Mouse (Mus musculus) embryonic facial prominence, embryonic 12.5 days (tissue): ENCODE measurements around the gene Haus3. TPM values are rescaled to one million over a fixed set of nuclear protein-coding genes. Genes with fewer than 3 reads are reported as not detected.

Experiments
- ATAC-seq: fragments of 200-750 bp; cut with Nextera tagmentation; 2 replicates; pipeline ENCODE4 v1.8.0; 2017; ENCODE audit not compliant: insufficient number of reproducible peaks, insufficient read depth, low FRiP score, low TSS enrichment
- H3K27ac ChIP-seq: fragments of 300-500 bp; sonication (generic); 2 replicates; pipeline ENCODE4 v1.5.1; 2016; ENCODE audit warnings: mild to moderate bottlenecking
- H3K27me3 ChIP-seq: fragments of 300-500 bp; sonication (generic); 2 replicates; pipeline ENCODE4 v1.6.1; 2016; ENCODE audit warnings: mild to moderate bottlenecking, moderate library complexity
- H3K36me3 ChIP-seq: fragments of 300-500 bp; sonication (generic); 2 replicates; pipeline ENCODE4 v1.6.1; 2016; ENCODE audit warnings: mild to moderate bottlenecking
- H3K4me1 ChIP-seq: fragments of 300-500 bp; sonication (generic); 2 replicates; pipeline ENCODE4 v1.6.1; 2016
- H3K4me2 ChIP-seq: fragments of 300-500 bp; sonication (generic); replicated peaks from 2 replicates; pipeline ENCODE4 v1.6.1; 2016; ENCODE audit warnings: mild to moderate bottlenecking, moderate library complexity
- H3K4me3 ChIP-seq: fragments of 300-500 bp; sonication (generic); 2 replicates; pipeline ENCODE4 v1.5.1; 2016; ENCODE audit warnings: mild to moderate bottlenecking
- H3K9ac ChIP-seq: fragments of 300-500 bp; sonication (generic); 2 replicates; pipeline ENCODE4 v1.6.1; 2016; ENCODE audit warnings: mild to moderate bottlenecking, moderate library complexity
- H3K9me3 ChIP-seq: fragments of 300-500 bp; sonication (generic); 2 replicates; pipeline ENCODE4 v1.6.1; 2016; ENCODE audit warnings: mild to moderate bottlenecking, moderate library complexity
- WGBS: fragments of 180-500 bp; shearing (Covaris S2); methylation state at CpG from one replicate; pipeline ENCODE4 v1.1.7; 2016; 5-methylcytosine and 5-hydroxymethylcytosine counted together
- polyA plus RNA-seq: library from polyadenylated mRNA; unstranded; fragments of >200 nt; fragmentation: Nextera tagmentation; extraction: Ambion mirVana; gene quantifications from 2 replicates; pipeline ENCODE4 v1.2.1, GENCODE M21; 2016

Haus3 gene
- polyA plus RNA-seq, 1 experiment from 2014 or later = 45.1 TPM

DNA sequence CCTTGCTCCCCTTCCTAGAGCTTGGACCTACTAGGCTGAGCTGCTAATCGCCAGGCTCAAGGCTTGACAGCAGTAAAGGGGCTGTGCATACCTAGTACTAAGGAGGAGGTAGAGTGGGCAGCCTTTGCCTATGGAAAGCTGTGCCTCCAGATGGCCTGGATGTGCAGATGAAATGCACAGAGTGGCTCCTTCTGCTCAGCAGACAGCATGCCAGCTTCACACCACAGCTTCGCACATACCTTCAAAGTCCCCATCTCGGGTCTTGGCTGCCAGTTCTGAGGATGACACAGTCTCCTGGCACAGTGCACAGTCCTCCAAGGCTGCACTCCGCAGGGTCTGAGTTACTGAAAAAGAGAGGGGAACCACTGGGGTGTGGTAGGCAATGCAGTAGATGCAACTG lies 27.9 kb upstream of the Haus3 start:
- no peak for ATAC-seq
- no peaks in the 10 kb centered on the region for H3K4me1 ChIP-seq

DNA sequence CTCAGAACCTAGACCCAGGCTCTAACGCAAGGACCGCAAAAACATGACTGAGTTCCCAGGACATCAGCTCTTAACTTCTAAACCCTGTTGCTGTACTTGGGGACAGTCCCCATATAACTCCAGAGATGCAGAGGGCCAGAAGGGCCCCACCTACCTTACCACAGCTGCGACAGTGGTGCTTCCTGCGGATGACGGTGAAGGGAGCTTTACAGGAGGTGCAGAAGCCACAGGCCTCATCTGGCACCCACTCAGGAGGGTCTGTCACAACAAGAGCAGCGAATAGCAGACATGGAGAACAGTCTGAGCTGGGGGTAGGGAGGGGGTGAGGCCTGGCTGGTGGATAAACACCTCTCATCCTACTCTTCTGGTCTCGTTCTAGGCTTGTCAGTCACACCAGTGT lies 27.1 kb upstream of the Haus3 start:
- no peak overlapping the region for H3K9ac ChIP-seq
- H3K36me3 ChIP-seq = no peaks in the 10 kb centered on the region
- H3K4me2 ChIP-seq = no peak overlapping the region
- no peaks in the 10 kb centered on the region for H3K9me3 ChIP-seq
- H3K27ac ChIP-seq = no peak overlapping the region
- no peaks in the 10 kb centered on the region for H3K27me3 ChIP-seq
- WGBS = 85% methylated on average over 7 of the region's 7 CpGs
- no peak for ATAC-seq
- H3K4me3 ChIP-seq = no peak overlapping the region
- no peaks in the 10 kb centered on the region for H3K4me1 ChIP-seq

More for the DNA sequence above, 27.9 kb upstream of the Haus3 start:
- Histone ChIP-seq H3K27ac (no peak overlapping the region), H3K27me3 (no peaks in the 10 kb centered on the region), H3K36me3 (no peaks in the 10 kb centered on the region), H3K9me3 (no peaks in the 10 kb centered on the region), H3K4me2 (no peak overlapping the region), H3K9ac (no peak overlapping the region), H3K4me3 (no peak overlapping the region)
- 86% methylated on average over 4 of the region's 4 CpGs for WGBS

DNA sequence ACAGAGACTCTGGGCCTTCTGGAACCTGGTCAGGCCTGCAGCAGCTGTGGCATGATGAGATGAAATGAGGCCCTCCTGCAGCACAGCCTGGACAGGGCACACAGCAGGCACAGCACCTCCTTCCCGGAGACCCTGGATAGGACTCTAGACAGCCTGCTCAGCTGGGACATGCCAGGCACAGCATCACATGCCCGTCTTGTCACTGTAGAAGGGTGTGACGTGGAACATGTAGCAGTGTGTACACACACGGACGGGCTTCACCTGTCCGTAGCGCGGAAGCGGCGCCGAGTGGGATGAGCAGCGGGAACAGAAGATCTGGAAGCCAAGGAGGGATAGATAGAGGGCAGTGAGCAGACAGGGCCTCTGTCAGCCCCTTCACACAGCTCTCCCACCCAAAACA lies 26.5 kb upstream of the Haus3 start:
- 93% methylated on average over 12 of the region's 12 CpGs for WGBS
- no peak overlapping the region for H3K9ac ChIP-seq
- no peak overlapping the region for H3K4me3 ChIP-seq
- no peaks in the 10 kb centered on the region for H3K36me3 ChIP-seq
- no peak for ATAC-seq
- no peaks in the 10 kb centered on the region for H3K4me1 ChIP-seq
- no peak overlapping the region for H3K27ac ChIP-seq
- no peaks in the 10 kb centered on the region for H3K9me3 ChIP-seq
- H3K27me3 ChIP-seq = no peaks in the 10 kb centered on the region
- H3K4me2 ChIP-seq = no peak overlapping the region

DNA sequence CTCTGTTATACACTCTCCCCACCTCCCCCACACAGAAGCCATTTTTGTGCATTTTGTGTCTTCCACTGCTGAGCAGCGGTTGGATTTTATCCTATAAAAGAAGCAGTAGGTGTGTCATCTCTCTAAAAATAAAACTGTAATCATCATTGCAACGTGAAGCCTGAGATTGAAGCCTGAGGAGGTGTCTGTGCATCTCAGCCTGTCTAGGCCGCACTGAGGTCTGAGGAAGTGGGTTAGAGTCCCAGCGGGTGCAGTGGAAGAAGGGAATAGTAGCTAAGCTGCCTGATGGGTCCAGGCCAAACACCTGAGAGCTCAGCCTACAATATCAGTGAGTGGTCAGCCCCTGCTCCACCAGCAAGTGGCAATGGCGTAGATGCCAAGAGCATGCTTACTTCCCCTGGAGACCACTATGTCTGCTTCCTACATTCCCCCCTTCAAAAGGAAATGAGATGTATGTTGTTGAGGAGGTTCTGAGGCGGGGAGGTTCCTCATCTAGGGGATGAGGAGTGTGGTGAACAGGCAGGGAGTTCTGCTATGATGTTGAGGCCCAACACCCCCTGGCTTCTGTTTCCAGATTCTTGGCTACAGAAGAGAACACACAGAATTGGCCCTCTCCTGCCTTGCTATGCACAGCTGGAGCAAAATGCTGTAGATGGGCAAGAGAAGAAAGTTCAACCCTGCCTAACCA lies 25.8 kb upstream of the Haus3 start:
- no peak for ATAC-seq
- H3K9ac ChIP-seq = no peak overlapping the region
- H3K4me2 ChIP-seq = no peak overlapping the region
- no peaks in the 10 kb centered on the region for H3K27me3 ChIP-seq
- no peaks in the 10 kb centered on the region for H3K4me1 ChIP-seq
- no peaks in the 10 kb centered on the region for H3K36me3 ChIP-seq
- no peaks in the 10 kb centered on the region for H3K9me3 ChIP-seq
- H3K4me3 ChIP-seq = no peak overlapping the region
- 78% methylated on average over 6 of the region's 6 CpGs for WGBS
- H3K27ac ChIP-seq = no peak overlapping the region

DNA sequence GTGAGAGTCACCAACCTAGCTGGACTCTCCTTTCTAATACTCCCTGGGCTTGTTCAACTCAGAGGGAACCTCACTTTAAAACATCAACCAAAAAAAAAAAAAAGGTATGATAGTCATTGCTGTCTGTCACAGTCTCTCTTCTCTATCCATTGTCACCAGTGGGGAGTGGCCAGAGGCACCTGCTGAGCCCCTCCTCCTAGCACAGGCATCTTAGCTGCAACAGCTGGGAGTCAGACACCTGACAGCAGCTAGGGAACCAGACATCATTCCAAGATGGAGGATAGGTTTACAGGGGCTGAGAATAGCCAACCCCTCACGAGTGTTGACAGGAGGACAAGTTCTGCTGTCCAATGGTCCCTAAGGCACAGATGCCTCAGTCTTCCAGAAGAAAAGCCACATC lies 25.1 kb upstream of the Haus3 start:
- Histone ChIP-seq H3K36me3 (no peaks in the 10 kb centered on the region), H3K9ac (no peak overlapping the region), H3K27ac (no peak overlapping the region), H3K4me3 (no peak overlapping the region), H3K4me2 (no peak overlapping the region), H3K27me3 (no peaks in the 10 kb centered on the region), H3K9me3 (no peaks in the 10 kb centered on the region), H3K4me1 (no peaks in the 10 kb centered on the region)
- 40% methylated on average over 1 of the region's 1 CpGs for WGBS
- no peak for ATAC-seq

DNA sequence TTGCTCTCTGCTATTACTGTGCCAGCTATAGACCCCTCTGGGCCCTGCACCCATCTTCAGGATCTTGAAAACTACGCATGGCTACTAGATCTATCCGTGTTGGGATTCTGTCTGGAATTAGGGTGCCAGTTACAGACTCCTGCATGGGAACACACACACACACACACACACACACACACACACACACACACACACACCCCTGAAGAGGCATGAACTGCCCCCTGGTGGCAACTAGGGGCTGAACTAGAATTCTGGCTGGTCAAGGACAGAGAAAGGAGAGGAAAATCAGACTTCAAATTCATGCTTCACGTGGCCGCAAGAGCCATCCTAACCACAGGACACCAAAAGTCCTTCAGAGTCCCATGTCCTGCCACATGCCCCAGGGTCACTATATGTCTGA lies 22.5 kb upstream of the Haus3 start:
- no peak overlapping the region for H3K4me3 ChIP-seq
- no peaks in the 10 kb centered on the region for H3K36me3 ChIP-seq
- WGBS = 79% methylated on average over 4 of the region's 4 CpGs
- no peaks in the 10 kb centered on the region for H3K27me3 ChIP-seq
- H3K27ac ChIP-seq = no peak overlapping the region
- H3K9ac ChIP-seq = no peak overlapping the region
- H3K4me2 ChIP-seq = no peak overlapping the region
- peaks cover 10% of the 10 kb centered on the region for H3K4me1 ChIP-seq
- H3K9me3 ChIP-seq = no peaks in the 10 kb centered on the region
- ATAC-seq = no peak

DNA sequence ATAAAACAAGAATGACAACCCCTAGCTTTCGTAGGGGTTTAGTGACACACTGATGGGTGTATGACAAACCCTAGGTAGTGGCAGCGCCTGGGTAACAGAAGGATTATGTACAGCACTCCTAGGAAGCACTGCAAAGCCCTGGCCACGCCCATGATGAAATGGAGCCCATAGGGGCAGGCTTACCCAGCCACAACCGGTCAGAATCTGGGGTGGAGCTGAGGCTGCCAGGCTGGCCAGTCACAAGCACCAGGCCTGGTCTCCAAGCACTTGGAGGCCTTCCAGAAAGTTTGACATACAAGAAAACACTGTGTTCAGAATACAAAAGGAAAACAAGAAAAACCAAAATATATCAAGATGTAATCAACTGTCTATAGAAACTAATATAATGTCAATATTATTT lies 21.7 kb upstream of the Haus3 start:
- H3K36me3 ChIP-seq = no peaks in the 10 kb centered on the region
- H3K9me3 ChIP-seq = no peaks in the 10 kb centered on the region
- no peak overlapping the region for H3K27ac ChIP-seq
- no peaks in the 10 kb centered on the region for H3K27me3 ChIP-seq
- 47% methylated on average over 4 of the region's 4 CpGs for WGBS
- no peak overlapping the region for H3K4me2 ChIP-seq
- no peak overlapping the region for H3K4me3 ChIP-seq
- no peak overlapping the region for H3K9ac ChIP-seq
- no peak for ATAC-seq
- peaks cover 16% of the 10 kb centered on the region for H3K4me1 ChIP-seq

DNA sequence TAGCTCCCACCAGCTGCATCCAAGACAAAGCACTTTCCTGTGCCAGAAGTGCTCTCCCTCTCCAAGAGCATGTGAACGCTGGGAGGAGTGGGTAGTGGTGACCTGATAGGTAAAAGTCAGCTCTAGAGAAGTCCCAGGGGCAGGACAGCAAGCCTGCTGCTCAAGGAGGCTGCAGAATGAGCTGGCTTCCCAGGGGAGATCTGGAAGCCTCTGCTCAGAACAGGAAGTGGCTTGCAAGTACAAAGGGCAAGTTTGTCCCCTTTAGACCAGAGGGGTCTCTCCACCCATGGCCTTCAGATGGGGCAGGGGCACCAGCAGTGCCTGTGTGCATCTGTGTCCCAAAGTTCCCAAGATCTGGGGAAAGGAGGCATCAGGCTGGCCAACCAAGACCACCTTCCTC lies 20.2 kb upstream of the Haus3 start:
- Histone ChIP-seq H3K9me3 (no peaks in the 10 kb centered on the region), H3K4me3 (no peak overlapping the region), H3K4me1 (peaks cover 31% of the 10 kb centered on the region), H3K4me2 (no peak overlapping the region), H3K36me3 (no peaks in the 10 kb centered on the region), H3K27me3 (no peaks in the 10 kb centered on the region), H3K27ac (no peak overlapping the region), H3K9ac (no peak overlapping the region)
- ATAC-seq = no peak
- whole genome bisulfite sequencing = 53% methylated on average over 1 of the region's 1 CpGs

DNA sequence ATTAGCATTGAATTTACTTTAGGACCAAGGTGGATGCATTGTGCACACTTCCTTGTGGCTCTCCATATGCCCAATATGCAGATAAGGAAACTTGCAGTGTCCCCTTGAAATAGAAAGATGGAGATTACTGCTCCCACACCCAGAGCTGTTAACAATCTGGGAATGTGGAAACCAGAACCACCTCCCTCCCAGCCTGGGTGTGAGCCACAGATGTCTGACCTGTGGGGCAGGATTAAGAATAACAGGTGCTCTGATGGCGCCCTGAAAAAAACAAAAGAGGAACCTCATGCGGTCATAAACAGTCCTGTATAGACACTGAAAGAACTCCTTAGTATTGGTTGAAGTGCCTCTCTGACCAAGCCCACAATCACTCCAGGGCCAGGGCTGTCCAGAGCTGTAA lies 19.5 kb upstream of the Haus3 start:
- Histone ChIP-seq H3K9me3 (no peaks in the 10 kb centered on the region), H3K27me3 (no peaks in the 10 kb centered on the region), H3K36me3 (peaks cover 5% of the 10 kb centered on the region), H3K27ac (no peak overlapping the region), H3K4me1 (peaks cover 34% of the 10 kb centered on the region), H3K9ac (no peak overlapping the region), H3K4me2 (peak overlapping the region; percentile 62), H3K4me3 (no peak overlapping the region; the same call in 1 of the 2 replicates)
- ATAC-seq = no peak
- WGBS = 63% methylated on average over 2 of the region's 2 CpGs

DNA sequence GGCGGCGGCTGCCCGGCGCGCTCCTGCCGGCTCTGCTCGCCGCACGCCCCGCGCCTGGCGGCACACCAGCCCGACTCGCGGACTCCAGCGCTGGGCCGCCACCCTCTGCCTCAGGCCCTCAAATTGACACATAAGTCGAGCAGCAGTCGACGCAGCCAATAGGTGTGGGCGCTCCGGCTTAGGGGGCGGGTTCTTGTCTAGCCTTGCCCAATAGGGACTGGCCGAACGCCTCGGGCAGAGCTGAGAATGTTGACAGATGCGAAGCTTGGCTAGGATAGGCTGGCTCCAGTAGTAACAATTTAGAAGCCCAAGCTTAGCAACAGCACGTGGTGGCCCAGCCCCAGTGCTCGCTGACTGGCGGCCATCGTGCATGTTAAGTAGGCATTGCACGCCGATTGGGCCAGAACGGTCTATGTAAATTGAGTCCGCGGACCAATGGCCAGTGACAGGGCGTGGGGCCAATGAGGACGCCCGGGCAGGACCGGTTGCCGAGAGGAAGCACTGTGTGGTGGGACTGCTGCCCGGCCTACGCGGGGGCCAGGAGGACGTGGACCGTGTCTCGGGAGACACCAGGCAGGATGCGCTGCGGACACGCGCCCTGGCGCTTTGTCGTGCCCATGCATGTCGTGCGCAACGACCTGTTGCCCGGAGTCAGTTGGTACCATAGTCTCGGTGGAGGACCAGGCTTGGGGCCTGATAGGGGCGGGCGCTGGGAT lies 18.4 kb upstream of the Haus3 start, which contains the start of gene Mxd4:
TSS of gene Mxd4 (minus strand) at position 120 of the 716 bp plus-strand sequence.
- Histone ChIP-seq H3K27me3 (no peaks in the 10 kb centered on the region), H3K36me3 (peaks cover 8% of the 10 kb centered on the region), H3K4me1 (peaks cover 43% of the 10 kb centered on the region), H3K4me2 (peak within 1 kb of the TSS; percentile 85), H3K9ac (peak within 1 kb of the TSS; percentile 81), H3K4me3 (peak within 1 kb of the TSS; percentile 95), H3K27ac (peak within 1 kb of the TSS; percentile 90), H3K9me3 (no peaks in the 10 kb centered on the region)
- under 1% methylated on average over 60 of the region's 60 CpGs for WGBS
- peak; percentile 99 for ATAC-seq

DNA sequence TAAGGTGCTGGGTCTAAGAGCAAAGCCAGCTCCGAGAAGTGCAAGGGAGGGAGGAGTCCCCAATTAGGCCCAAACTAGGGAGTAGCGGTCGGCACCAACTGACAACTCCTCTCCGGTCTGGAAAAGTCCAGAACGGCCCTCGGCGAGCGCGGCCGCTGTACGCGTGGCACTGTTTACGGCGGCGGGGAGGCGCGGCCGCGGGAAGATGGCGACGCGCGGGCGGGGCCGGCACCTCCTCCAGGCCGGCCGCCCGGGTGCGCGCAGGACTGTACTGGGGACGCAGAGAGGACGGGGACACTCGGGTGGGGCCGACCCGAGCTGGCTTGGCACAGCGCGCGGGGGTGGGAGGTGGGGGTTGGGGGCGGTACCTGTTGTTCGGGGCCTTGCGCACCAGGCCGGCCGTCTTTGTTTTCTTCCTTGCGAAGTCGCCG lies 17.6 kb upstream of the Haus3 start:
- ATAC-seq = no peak
- Histone ChIP-seq H3K9me3 (no peaks in the 10 kb centered on the region), H3K9ac (peak overlapping the region; percentile 81), H3K27me3 (no peaks in the 10 kb centered on the region), H3K4me1 (peaks cover 43% of the 10 kb centered on the region), H3K27ac (peak overlapping the region; percentile 90), H3K4me3 (peak overlapping the region; percentile 95), H3K4me2 (peak overlapping the region; percentile 85), H3K36me3 (peaks cover 16% of the 10 kb centered on the region)
- WGBS = under 1% methylated on average over 44 of the region's 46 CpGs

DNA sequence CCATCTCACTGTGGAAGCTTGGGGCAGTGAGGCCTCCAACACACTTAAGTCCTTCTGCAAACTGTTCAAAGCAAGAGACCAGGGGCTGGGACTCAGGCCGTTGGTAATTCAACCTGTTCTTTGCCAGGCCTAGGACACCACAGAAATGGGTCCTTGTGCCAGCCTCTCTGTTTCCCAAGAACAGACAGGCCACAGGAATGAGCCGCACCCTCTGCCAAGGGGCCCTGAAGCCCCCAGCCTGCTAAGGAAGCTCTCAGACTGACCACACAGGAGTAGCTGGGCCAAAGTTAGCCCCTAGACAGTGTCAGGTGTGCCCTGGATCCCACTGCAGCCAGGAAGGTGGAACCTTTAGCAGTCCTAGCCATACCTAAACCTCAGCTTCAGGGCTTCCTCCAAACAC lies 17.1 kb upstream of the Haus3 start:
- Histone ChIP-seq H3K4me1 (peaks cover 43% of the 10 kb centered on the region), H3K27ac (peak overlapping the region; percentile 90; the same call in 1 of the 2 replicates)

More for the DNA sequence above, 17.1 kb upstream of the Haus3 start:
- Histone ChIP-seq H3K4me3 (peak overlapping the region; percentile 95), H3K36me3 (peaks cover 21% of the 10 kb centered on the region), H3K9me3 (no peaks in the 10 kb centered on the region), H3K4me2 (peak overlapping the region; percentile 85), H3K27me3 (no peaks in the 10 kb centered on the region), H3K9ac (peak overlapping the region; percentile 81)
- ATAC-seq = no peak
- WGBS = 65% methylated on average over 2 of the region's 2 CpGs
